Mouse (Mus musculus) MEL (cell line): Measurements from ENCODE around the gene Ankrd24.

ENCODE experiments used
- CHD2 ChIP-seq: IDR thresholded peaks from 2 replicates; pipeline ENCODE4 v1.6.1; 2011; ENCODE audit warnings: low read length, improper control_type of control experiment
- CTCF ChIP-seq, 3 experiments: IDR thresholded peaks in 2 of 3; conservative IDR thresholded peaks in 1 of 3; 2 replicates each; pipeline ENCODE4 v1.5.1; 2011 to 2012; ENCODE audit warnings: low read length in 3 of 3, low read depth in 2 of 3, mild to moderate bottlenecking in 2 of 3, improper control_type of control experiment in 1 of 3, inconsistent platforms in 1 of 3, mixed read lengths in 1 of 3, moderate library complexity in 1 of 3; ENCODE audit not compliant: control insufficient read depth in 1 of 3, insufficient read depth in 1 of 3, poor library complexity in 1 of 3, severe bottlenecking in 1 of 3
- ETS1 ChIP-seq: IDR thresholded peaks from 2 replicates; pipeline ENCODE4 v1.6.1; 2012; ENCODE audit warnings: low read depth, mild to moderate bottlenecking, inconsistent platforms, low read length, improper control_type of control experiment, moderate library complexity
- GATA1 ChIP-seq: IDR thresholded peaks from 2 replicates; pipeline ENCODE4 v1.6.1; 2011; ENCODE audit warnings: low read depth, low read length, improper control_type of control experiment
- MAX ChIP-seq: IDR thresholded peaks from 2 replicates; pipeline ENCODE4 v1.6.1; 2011; ENCODE audit warnings: low read length, improper control_type of control experiment
- MXI1 ChIP-seq: IDR thresholded peaks from 2 replicates; pipeline ENCODE4 v1.6.1; 2011; ENCODE audit warnings: mild to moderate bottlenecking, low read depth, low read length, improper control_type of control experiment
- NRF1 ChIP-seq: IDR thresholded peaks from 2 replicates; pipeline ENCODE4 v1.6.1; 2014; ENCODE audit warnings: low read depth, mild to moderate bottlenecking, inconsistent platforms, low read length, improper control_type of control experiment, moderate library complexity; ENCODE audit not compliant: poor library complexity, insufficient read depth, severe bottlenecking
- POLR2A ChIP-seq, 2 experiments: IDR thresholded peaks; 2 replicates each; pipeline ENCODE4 v1.6.1; 2011 to 2012; ENCODE audit warnings: low read length in 2 of 2, mild to moderate bottlenecking in 2 of 2, control low read depth in 1 of 2, improper control_type of control experiment in 1 of 2, low read depth in 1 of 2, moderate library complexity in 1 of 2; ENCODE audit not compliant: control insufficient read depth in 1 of 2, insufficient read depth in 1 of 2, poor library complexity in 1 of 2
- POLR2AphosphoS5 ChIP-seq: IDR thresholded peaks from 2 replicates; pipeline ENCODE4 v1.6.1; 2012; ENCODE audit warnings: low read depth, borderline replicate concordance, mild to moderate bottlenecking, inconsistent platforms, low read length, moderate library complexity, mixed read lengths
- TAL1 ChIP-seq: IDR thresholded peaks from 2 replicates; pipeline ENCODE4 v1.6.1; 2012; ENCODE audit warnings: mild to moderate bottlenecking, inconsistent platforms, low read length, moderate library complexity, mixed read lengths
- TCF12 ChIP-seq: IDR thresholded peaks from 2 replicates; pipeline ENCODE4 v1.6.1; 2014; ENCODE audit warnings: low read depth, mild to moderate bottlenecking, inconsistent platforms, low read length, improper control_type of control experiment, moderate library complexity
- USF1 ChIP-seq: IDR thresholded peaks from 2 replicates; pipeline ENCODE4 v1.6.1; 2014; ENCODE audit warnings: low read depth, mild to moderate bottlenecking, inconsistent platforms, low read length, improper control_type of control experiment, moderate library complexity
- ZKSCAN1 ChIP-seq: IDR thresholded peaks from 2 replicates; pipeline ENCODE4 v1.6.1; 2012; ENCODE audit warnings: low read depth, mild to moderate bottlenecking, inconsistent platforms, low read length, improper control_type of control experiment, moderate library complexity

DNA sequence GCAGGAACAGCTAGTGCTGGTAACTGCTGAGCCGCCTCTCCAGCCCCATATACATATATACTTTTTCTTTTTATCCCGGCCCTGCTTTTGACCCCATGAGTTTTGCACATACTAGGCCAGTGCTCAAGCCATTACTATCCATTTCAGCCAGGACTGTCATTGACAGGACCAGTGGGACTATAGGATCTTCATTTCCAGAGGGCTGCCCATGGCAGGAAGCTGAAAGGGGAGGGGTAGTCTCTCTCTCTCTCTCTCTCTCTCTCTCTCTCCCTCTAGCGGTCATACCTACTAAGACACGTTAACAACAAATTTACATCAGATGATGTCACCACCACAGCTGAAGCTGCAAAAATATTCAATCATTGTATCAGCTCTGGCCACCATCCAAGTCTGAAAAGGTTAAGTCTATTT lies 25.6 kb upstream of the Ankrd24 start:
- TF ChIP-seq CTCF (IDR thresholded peaks at IDR 0.05 in 2 of 3, conservative IDR thresholded peaks at IDR 0.05 in 1 of 3; ENCODE audit: control insufficient read depth in 1 of 3, insufficient read depth in 1 of 3, low read depth in 2 of 3, low read length in 3 of 3, poor library complexity in 1 of 3, severe bottlenecking in 1 of 3), result peak in 2 of 3 experiments; percentile 79 to 80; a peak in 5 of 6 replicates
- TF ChIP-seq MAX, result no peak
- TF ChIP-seq POLR2A (IDR thresholded peaks at IDR 0.05; ENCODE audit: control insufficient read depth in 1 of 2, insufficient read depth in 1 of 2, low read depth in 1 of 2, low read length in 2 of 2, poor library complexity in 1 of 2), result no peak
- TF ChIP-seq POLR2AphosphoS5, result no peak
- TF ChIP-seq GATA1, result no peak
- TF ChIP-seq USF1, result no peak
- TF ChIP-seq MXI1, result peak; percentile 62
- TF ChIP-seq ZKSCAN1, result no peak
- TF ChIP-seq NRF1, result no peak
- TF ChIP-seq ETS1, result peak; percentile 98
- no peak for TF ChIP-seq TAL1
- no peak for TF ChIP-seq CHD2
- TF ChIP-seq TCF12, result no peak
